Mouse (Mus musculus) liver, embryonic 14.5 days (tissue): ENCODE results near the gene Tapbp.

Experiments used
- CTCF ChIP-seq: IDR thresholded peaks from 2 replicates; pipeline ENCODE4 v1.5.1; 2016; ENCODE audit warnings: antibody characterized with exemption, low read depth, control low read depth
- EP300 ChIP-seq: IDR thresholded peaks from 2 replicates; pipeline ENCODE4 v1.6.1; 2016; ENCODE audit warnings: antibody characterized with exemption, low read depth

DNA sequence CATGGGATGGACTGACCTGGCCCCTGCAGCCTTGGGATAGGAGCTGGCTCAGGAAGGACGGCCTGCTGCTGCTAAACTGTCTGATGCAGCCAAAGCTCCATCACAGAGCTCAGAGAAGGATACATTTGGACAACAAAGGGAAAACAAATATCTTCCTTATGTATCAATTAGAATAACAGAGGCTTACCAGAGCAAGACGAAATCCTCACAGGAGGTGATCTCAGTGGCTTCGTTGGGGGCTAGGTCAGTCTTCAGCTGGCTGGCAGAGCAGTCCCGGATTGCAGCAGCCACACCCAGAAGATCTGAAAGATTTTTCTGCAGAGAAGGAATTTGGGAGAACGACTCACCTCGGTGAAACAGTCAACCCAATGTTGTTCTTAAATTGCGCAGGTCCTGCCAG lies 23.3 kb upstream of the Tapbp start:
- TF ChIP-seq CTCF = no peak
- TF ChIP-seq EP300 = no peak
